Mouse (Mus musculus): Measurements from ENCODE around the gene Cpt2. TPM values are rescaled to one million over a fixed set of nuclear protein-coding genes. Genes with fewer than 3 reads are reported as not detected.

Gene Cpt2
- 21.3 and 22.7 TPM in 2 replicates for polyA plus RNA-seq (2015; fragmentation: Nextera tagmentation; extraction: Ambion mirVana)

DNA sequence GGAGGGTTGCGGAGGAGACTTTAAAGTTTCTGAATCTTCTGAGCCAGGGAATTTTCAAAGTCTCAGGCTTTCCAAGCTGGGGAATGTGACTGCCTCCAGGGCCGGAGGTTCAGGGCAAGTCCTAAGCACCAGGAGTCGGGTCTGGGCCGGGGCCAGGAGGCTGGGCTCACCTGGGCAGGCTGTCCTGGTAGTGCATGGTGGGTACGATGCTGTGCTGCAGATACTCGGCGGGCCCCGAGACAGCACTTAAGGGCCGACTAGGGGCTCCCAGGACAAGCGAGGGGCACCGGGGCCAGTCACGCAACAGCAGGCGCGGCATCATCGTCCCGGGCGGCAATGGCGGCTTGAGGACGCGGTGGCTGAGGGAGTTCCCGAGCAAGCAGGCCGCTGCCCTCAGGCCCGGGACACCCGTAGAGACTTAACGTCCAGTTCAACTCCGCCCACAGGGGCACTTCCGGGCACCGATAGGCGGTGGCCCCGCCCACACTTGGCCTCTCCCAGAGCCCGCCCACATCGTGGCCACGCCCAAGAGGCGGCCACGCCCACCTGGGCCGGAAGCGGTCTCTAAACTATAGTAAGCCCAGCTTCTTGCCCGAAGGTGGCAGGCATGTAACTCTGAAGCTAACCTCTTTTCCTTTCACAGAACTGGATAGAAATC is at the start of gene Cpt2:
Gene Cpt2, minus strand, starts transcription at position 466 of the 658 bp plus-strand sequence.
- peak; percentile 87 for ATAC-seq (ENCODE audit: low read depth)
- no peaks in the 10 kb centered on the region for H3K36me3 ChIP-seq
- H3K4me1 ChIP-seq (replicated peaks): peaks cover 20% of the 10 kb centered on the region
- WGBS: 1% methylated on average over 38 of the region's 38 CpGs
- H3K4me2 ChIP-seq: peak within 1 kb of the TSS; percentile 72
- H3K9me3 ChIP-seq: no peaks in the 10 kb centered on the region
- H3K4me3 ChIP-seq: peak within 1 kb of the TSS; percentile 59
- H3K27ac ChIP-seq (replicated peaks): peak within 1 kb of the TSS; percentile 54; the same call in 1 of the 2 replicates
- H3K27me3 ChIP-seq: no peaks in the 10 kb centered on the region
- H3K9ac ChIP-seq: peak within 1 kb of the TSS; percentile 72

DNA sequence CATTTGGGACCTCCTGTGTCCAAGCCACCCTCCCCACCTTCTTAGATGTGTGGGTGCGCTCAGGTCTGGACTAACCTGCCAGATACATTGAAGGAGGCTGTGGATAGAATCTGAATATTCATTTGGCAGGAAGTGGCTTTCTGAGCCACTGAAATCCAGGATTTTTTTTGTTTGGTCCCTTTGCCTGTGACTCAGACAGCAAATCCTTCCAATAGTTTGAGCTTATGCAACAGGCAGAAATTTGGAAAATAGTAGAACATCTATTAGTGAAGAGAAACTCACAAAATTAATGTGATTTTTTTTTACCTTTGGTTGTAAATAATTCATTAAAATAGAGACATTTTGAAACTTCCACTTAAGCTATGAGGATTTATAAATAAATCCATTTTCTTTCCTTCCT is 47.8 kb upstream of the Cpt2 start:
- ATAC-seq (ENCODE audit: low read depth): no peak
- Histone ChIP-seq H3K4me2 (no peak overlapping the region), H3K4me3 (no peak overlapping the region), H3K4me1 (replicated peaks) (no peaks in the 10 kb centered on the region), H3K9ac (no peak overlapping the region), H3K9me3 (no peaks in the 10 kb centered on the region), H3K27ac (replicated peaks) (no peak overlapping the region), H3K27me3 (no peaks in the 10 kb centered on the region), H3K36me3 (no peaks in the 10 kb centered on the region)
- WGBS: 92% methylated on average over 1 of the region's 1 CpGs

DNA sequence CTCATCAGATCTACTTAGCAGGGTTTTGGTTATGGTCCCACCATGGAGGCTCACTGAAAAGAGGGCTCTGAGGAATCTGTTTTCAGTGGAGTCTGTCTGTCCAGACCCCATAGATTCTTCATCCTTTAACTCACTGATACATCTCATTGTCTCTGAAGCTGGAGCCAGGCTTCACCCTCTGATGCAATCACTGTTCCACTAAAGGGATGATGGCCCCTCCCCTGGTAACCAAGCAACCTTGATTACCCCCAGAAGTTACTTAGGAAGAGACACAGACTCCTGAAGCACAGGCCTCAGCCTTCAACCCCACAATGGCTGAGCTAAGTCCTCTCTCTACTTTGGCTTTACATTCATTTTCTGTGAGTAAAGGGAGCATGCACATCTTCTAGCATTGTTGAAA is 46.4 kb upstream of the Cpt2 start:
- no peak overlapping the region for H3K27ac ChIP-seq (replicated peaks)
- H3K9me3 ChIP-seq: no peaks in the 10 kb centered on the region
- no peaks in the 10 kb centered on the region for H3K27me3 ChIP-seq
- no peaks in the 10 kb centered on the region for H3K36me3 ChIP-seq
- no peaks in the 10 kb centered on the region for H3K4me1 ChIP-seq (replicated peaks)
- no peak overlapping the region for H3K4me3 ChIP-seq
- H3K9ac ChIP-seq: no peak overlapping the region
- no peak for ATAC-seq (ENCODE audit: low read depth)
- H3K4me2 ChIP-seq: no peak overlapping the region

DNA sequence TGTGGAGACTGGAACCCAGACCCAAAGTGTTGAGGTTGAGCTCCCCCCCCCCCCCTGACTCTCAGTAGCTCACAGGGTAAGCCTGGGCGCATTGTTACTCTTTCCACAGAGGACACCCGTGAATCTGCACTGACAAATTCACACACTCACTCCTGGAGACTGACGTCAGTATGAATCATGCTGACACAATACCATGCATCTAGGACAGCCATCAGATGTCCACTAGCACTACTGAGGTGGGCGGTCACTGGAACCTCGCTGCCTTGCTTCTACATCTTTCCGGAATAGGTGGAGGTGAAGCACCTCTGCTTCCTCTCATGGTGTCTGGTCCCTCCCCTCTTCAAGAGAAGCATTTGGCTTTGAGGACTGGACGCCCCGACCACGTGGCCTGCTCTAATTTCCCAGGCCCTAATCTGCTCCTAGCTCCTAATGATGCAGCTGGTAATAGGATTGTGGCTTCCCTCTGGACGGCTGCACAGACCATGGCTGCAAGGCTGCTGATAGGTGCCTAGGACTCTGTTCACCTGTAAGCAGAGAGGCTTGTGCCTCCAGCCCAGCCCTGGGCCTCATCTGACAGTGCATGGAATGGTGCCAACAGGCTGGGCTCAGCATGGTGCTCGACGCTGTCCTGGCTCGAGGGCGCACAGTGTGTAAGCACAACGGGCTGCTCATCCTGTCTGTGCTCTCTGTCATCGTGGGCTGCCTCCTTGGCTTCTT is 44.7 kb upstream of the Cpt2 start, which contains the start of gene Slc1a7:
Gene Slc1a7, plus strand, starts transcription at position 367 of the 717 bp plus-strand sequence.
- no peaks in the 10 kb centered on the region for H3K27me3 ChIP-seq
- H3K4me3 ChIP-seq: no peak within 1 kb of the TSS
- H3K4me1 ChIP-seq (replicated peaks): no peaks in the 10 kb centered on the region
- H3K27ac ChIP-seq (replicated peaks): no peak within 1 kb of the TSS
- H3K36me3 ChIP-seq: no peaks in the 10 kb centered on the region
- no peak for ATAC-seq (ENCODE audit: low read depth)
- H3K4me2 ChIP-seq: no peak within 1 kb of the TSS
- H3K9ac ChIP-seq: no peak within 1 kb of the TSS
- no peaks in the 10 kb centered on the region for H3K9me3 ChIP-seq
- WGBS: 80% methylated on average over 16 of the region's 16 CpGs

DNA sequence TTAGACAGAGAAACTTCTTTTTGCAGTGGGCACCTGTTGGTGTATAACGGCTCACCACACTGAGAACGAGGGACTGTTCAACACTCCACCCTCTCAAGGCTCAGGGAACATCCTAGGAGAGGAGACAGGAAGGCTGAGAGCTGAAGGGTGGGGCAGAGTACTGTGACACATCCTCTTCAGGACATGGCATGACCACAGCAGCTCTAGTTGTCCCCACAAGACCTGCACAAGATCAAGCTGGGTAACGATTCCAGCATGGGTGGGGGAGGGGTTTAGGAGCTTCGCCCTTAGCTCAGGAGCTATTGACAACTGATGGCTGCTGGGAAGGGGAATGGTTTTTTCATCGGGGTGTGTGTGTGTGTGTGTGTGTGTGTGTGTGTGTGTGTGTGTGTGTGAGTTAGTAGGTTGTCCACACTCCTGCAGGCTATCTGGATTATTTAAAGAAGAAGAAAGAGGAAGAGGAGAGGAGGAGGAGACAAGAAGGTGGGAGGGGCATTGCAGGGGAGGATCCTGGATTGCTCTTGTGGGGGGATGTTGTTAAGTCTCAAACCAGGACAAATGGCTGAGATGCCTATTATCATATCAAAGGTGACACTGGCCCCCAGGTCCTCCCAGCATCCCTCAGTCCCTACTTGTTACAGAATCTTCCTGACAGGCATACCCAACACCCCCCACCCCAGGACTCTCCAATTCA is 43.2 kb upstream of the Cpt2 start:
- no peaks in the 10 kb centered on the region for H3K27me3 ChIP-seq
- no peak overlapping the region for H3K4me2 ChIP-seq
- 59% methylated on average over 5 of the region's 5 CpGs for WGBS
- no peaks in the 10 kb centered on the region for H3K9me3 ChIP-seq
- no peaks in the 10 kb centered on the region for H3K36me3 ChIP-seq
- ATAC-seq (ENCODE audit: low read depth): no peak
- H3K4me3 ChIP-seq: no peak overlapping the region
- H3K9ac ChIP-seq: no peak overlapping the region
- H3K27ac ChIP-seq (replicated peaks): no peak overlapping the region
- H3K4me1 ChIP-seq (replicated peaks): peaks cover 6% of the 10 kb centered on the region

DNA sequence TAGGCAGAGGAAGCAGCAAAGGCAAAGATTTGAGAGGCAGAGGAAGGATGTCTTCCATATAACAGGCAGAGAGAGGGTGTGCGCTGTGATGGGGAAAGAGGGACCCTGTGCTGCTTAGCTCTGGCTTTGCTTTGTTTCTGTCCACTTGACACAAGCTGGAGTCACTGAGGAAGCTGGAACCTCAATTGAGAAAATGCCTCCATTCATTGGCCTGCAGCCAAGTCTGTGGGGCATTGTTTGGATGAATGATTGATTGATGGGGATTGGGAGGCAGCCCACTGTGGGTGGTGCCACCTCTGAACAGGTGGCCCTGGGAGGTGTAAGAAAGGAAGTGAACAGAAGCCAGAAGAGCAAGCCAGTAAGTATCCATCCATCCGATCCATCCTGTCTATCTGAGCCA is 39.4 kb upstream of the Cpt2 start:
- H3K9me3 ChIP-seq: no peaks in the 10 kb centered on the region
- no peak overlapping the region for H3K4me3 ChIP-seq
- H3K4me1 ChIP-seq (replicated peaks): peaks cover 6% of the 10 kb centered on the region
- 91% methylated on average over 2 of the region's 2 CpGs for WGBS
- H3K9ac ChIP-seq: no peak overlapping the region
- no peaks in the 10 kb centered on the region for H3K27me3 ChIP-seq
- H3K27ac ChIP-seq (replicated peaks): no peak overlapping the region
- H3K36me3 ChIP-seq: no peaks in the 10 kb centered on the region
- H3K4me2 ChIP-seq: no peak overlapping the region
- ATAC-seq (ENCODE audit: low read depth): no peak

DNA sequence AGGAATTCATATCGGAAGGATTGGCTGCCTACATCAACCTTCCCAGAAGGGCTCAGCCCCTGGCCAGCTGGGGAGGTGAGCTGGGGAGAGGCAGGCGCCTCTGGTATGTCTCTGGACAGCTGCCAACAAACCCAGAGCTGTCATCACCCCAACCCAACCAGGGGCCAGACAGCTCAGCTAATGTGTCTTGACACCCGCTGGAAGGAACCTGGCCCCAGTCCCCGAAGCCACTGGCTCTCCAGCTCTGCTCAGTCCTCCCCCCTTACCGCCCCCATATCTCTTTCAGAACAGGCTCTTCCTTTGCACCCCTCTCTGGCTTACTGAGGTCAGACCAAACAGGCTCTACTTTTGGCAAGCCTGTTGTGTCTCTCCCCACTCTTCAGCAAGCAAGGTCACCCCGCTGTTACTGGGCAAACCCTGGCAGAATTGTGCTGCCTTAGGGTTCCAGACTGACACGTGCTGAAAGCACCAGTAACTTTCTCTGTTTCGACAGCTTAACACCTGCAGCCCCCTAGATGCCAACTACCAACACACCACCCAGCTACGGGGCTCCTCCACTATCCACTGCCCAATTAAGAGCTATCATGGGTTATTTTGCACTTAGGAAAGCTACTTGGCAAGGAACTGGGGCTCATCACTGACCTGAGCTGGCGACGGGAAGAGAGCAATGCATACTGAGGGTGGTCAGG is 38.8 kb upstream of the Cpt2 start:
- no peak overlapping the region for H3K27ac ChIP-seq (replicated peaks)
- ATAC-seq (ENCODE audit: low read depth): no peak
- peaks cover 6% of the 10 kb centered on the region for H3K4me1 ChIP-seq (replicated peaks)
- no peak overlapping the region for H3K4me2 ChIP-seq
- H3K9me3 ChIP-seq: no peaks in the 10 kb centered on the region
- 75% methylated on average over 11 of the region's 11 CpGs for WGBS
- no peak overlapping the region for H3K4me3 ChIP-seq
- no peaks in the 10 kb centered on the region for H3K36me3 ChIP-seq
- no peak overlapping the region for H3K9ac ChIP-seq
- no peaks in the 10 kb centered on the region for H3K27me3 ChIP-seq

DNA sequence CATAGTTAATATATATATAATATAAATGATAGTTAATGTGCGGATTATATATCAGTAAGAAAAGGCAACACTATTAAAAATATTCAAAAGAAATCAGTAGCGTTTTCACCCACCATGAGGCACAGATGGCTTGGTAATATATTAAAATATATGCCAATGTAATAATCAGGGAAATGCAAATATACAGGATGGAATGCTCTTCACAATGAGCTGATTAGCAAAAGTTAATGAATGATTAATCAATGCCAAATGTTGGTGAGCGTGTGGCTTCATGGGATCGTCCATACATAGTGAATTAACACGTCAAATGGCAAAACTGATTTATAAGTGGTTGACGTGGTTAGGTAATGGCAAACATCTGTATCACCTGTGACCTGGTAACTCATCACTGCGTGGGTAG is 35.1 kb upstream of the Cpt2 start:
- no peak overlapping the region for H3K27ac ChIP-seq (replicated peaks)
- WGBS: 68% methylated on average over 7 of the region's 7 CpGs
- H3K4me3 ChIP-seq: no peak overlapping the region
- no peaks in the 10 kb centered on the region for H3K36me3 ChIP-seq
- no peak overlapping the region for H3K4me2 ChIP-seq
- no peak for ATAC-seq (ENCODE audit: low read depth)
- H3K9ac ChIP-seq: no peak overlapping the region
- H3K9me3 ChIP-seq: no peaks in the 10 kb centered on the region
- H3K27me3 ChIP-seq: no peaks in the 10 kb centered on the region
- peaks cover 10% of the 10 kb centered on the region for H3K4me1 ChIP-seq (replicated peaks)

DNA sequence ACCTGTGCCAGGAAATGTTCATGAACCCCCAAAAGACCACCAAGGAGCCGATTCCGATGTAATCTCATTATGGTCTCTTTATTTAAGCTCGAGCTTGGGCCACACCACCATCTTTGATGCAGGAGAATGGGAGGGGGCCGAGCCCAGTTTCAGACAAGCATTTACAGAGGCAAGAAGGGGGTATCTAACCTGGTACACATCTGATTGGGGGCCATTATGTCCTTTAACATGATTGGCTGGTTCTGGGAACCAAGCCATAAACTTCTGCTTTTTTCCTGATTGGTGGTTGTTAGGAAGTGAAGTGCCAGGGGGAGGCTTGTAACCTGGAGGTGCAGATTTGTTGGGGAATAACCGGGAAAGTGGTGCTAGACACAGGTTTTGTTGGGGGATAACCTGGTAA is 32.3 kb upstream of the Cpt2 start:
- H3K36me3 ChIP-seq: no peaks in the 10 kb centered on the region
- 61% methylated on average over 5 of the region's 5 CpGs for WGBS
- no peak for ATAC-seq (ENCODE audit: low read depth)
- no peak overlapping the region for H3K27ac ChIP-seq (replicated peaks)
- no peak overlapping the region for H3K4me3 ChIP-seq
- no peak overlapping the region for H3K4me2 ChIP-seq
- no peaks in the 10 kb centered on the region for H3K27me3 ChIP-seq
- peaks cover 4% of the 10 kb centered on the region; the same call in 1 of the 2 replicates for H3K4me1 ChIP-seq (replicated peaks)
- no peak overlapping the region for H3K9ac ChIP-seq
- no peaks in the 10 kb centered on the region for H3K9me3 ChIP-seq

DNA sequence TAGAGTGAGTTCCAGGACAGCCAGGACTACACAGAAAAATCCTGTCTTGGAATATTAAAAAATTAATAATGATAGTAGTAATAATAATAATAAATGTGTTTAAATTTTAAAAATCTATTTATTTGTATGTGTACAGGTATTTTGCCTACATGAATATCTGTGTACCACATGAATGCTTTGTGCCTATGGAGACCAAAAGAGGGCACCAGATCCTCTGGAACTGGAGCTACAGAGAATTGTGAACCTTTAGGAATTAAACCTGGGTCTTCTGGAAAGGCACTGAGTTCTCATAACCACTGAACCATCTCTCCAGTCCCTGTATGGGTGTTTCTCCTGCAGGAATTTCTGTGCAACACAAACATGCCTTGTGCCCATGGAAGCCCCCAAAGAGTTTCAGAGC is 29.4 kb upstream of the Cpt2 start:
- H3K4me3 ChIP-seq: no peak overlapping the region
- no peaks in the 10 kb centered on the region for H3K27me3 ChIP-seq
- no peak for ATAC-seq (ENCODE audit: low read depth)
- peaks cover 4% of the 10 kb centered on the region; the same call in 1 of the 2 replicates for H3K4me1 ChIP-seq (replicated peaks)
- no peak overlapping the region for H3K4me2 ChIP-seq
- no peak overlapping the region for H3K9ac ChIP-seq
- no peaks in the 10 kb centered on the region for H3K9me3 ChIP-seq
- H3K27ac ChIP-seq (replicated peaks): no peak overlapping the region
- H3K36me3 ChIP-seq: no peaks in the 10 kb centered on the region

DNA sequence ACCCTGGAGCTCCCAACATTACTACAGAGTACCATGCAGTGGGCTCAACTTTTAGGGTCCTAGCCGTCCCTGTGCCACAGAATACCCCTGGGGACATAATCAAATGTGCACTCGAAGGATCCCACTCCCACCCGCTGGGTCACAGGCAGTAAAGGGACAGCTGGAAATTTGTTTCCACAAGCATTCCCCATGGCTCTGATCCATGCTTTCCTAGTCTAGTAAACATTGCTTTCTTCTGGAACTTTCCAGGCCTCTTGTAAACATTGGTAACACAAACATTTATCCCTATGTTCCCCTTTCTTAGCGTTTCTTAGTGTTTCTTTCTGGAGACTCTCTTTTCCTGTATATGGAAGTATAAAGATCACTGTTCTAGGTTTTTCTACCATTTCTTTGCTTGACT is 26.5 kb upstream of the Cpt2 start:
- peaks cover 4% of the 10 kb centered on the region; the same call in 1 of the 2 replicates for H3K4me1 ChIP-seq (replicated peaks)
- no peaks in the 10 kb centered on the region for H3K36me3 ChIP-seq
- WGBS: 81% methylated on average over 4 of the region's 4 CpGs
- no peaks in the 10 kb centered on the region for H3K27me3 ChIP-seq
- no peak overlapping the region for H3K4me2 ChIP-seq
- no peak for ATAC-seq (ENCODE audit: low read depth)
- no peak overlapping the region for H3K27ac ChIP-seq (replicated peaks)
- no peak overlapping the region for H3K4me3 ChIP-seq
- H3K9me3 ChIP-seq: no peaks in the 10 kb centered on the region
- no peak overlapping the region for H3K9ac ChIP-seq

DNA sequence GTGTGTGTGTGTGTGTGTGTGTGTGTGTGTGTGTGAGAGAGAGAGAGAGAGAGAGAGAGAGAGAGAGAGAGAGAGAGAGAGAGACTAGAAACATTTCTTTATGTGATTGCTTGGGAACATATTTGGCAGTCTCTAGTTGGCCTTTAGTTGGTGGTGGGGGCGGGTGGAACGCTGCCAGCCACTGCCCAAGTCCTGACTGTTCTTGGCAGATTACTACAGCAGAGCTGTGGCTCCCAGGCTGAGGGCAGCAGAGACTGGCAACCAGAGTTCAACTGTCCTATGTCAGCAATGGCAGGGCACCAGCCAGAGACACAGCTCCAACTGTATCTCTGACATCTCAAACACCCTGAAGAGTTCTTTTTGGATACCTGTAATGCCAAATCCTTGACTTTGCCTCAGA is 20.7 kb upstream of the Cpt2 start:
- no peak for ATAC-seq (ENCODE audit: low read depth)

More for the DNA sequence above, 20.7 kb upstream of the Cpt2 start:
- Histone ChIP-seq H3K9me3 (no peaks in the 10 kb centered on the region), H3K36me3 (no peaks in the 10 kb centered on the region), H3K4me2 (no peak overlapping the region), H3K4me3 (no peak overlapping the region), H3K27me3 (no peaks in the 10 kb centered on the region), H3K27ac (replicated peaks) (no peak overlapping the region), H3K4me1 (replicated peaks) (no peaks in the 10 kb centered on the region), H3K9ac (no peak overlapping the region)
- 92% methylated on average over 2 of the region's 2 CpGs for WGBS
